Mouse (Mus musculus) gastrocnemius, postnatal 14 days (tissue): ENCODE data around the gene Fbxo41. TPM values are rescaled to one million over a fixed set of nuclear protein-coding genes. Genes with fewer than 3 reads are reported as not detected.

Experiments used
- total RNA-seq, 2 experiments: library from RNA; stranded (reverse); gene quantifications; 2 replicates each; pipeline ENCODE4 v1.2.3; 2021

The Fbxo41 gene
- total RNA-seq, 2 experiments from 2014 or later = 0.02 to 0.04 TPM

Other genes starting within 250 kb of the Fbxo41 start
- gene Sfxn5, start 169.6 kb downstream of the Fbxo41 start, total RNA-seq = 1 to 10 TPM; 2.7 to 4.1 TPM
- 10 to 100 TPM; 25.9 to 31.5 TPM for gene Rab11fip5, start 128.4 kb downstream of the Fbxo41 start, total RNA-seq
- not detected for gene Noto, start 79.1 kb downstream of the Fbxo41 start, total RNA-seq
- gene Smyd5, start 71.0 kb downstream of the Fbxo41 start, total RNA-seq = 1 to 10 TPM; 7.6 to 9.0 TPM
- 100 to 1,000 TPM; 128 to 142 TPM for gene Cct7, start 51.5 kb downstream of the Fbxo41 start, total RNA-seq
- gene Pradc1, start 51.0 kb downstream of the Fbxo41 start, total RNA-seq = 10 to 100 TPM; 14.2 to 16.7 TPM
- gene Egr4, start 10.6 kb upstream of the Fbxo41 start, total RNA-seq = not detected
- gene Alms1, start 84.5 kb upstream of the Fbxo41 start, total RNA-seq = 1 to 10 TPM; 1.3 TPM
- gene Nat8f7, start 210.2 kb upstream of the Fbxo41 start, total RNA-seq = under 1 TPM; 0.16 to 0.33 TPM